ENCODE assay signal across 22 mouse cellular contexts in the genomic region with DNA sequence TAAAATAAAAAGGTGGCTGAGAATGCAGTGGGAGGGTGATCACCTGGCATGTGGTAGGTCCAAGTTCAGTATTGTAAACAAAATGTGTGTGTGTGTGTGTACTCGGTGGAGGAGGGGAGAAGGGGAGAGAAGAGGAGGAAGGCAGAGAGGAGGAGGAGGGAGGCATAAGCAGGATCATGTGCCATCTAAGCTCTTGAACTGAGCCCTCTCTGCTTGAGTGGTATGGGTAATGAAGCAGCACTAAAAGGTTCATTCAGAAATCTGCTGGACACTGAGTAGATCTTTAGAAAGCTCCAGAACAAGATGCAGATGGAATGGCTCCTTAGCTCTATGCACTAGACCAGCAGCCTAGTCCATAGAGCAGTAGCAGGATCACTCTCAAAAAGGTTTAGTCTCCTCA. TPM values are rescaled to one million over a fixed set of nuclear protein-coding genes. Genes with fewer than 3 reads are reported as not detected.
DNase-seq lines count a peak whose midpoint lies in the region; ATAC-seq and TF ChIP-seq lines count a peak whose summit lies in the region.
"Had no signal": no experiment of that assay in that cellular context is flagged by ENCODE, and none has a peak within 500 bp of the region (broad histone marks: within the 10 kb centered on the region; RNA-seq: fewer than 3 reads in every experiment).

No protein-coding gene starts in this region.

- H3K9me3 ChIP-seq in kidney, postnatal 0 days (replicated peaks; ENCODE audit: low read length) = no peaks in the 10 kb centered on the region
- H3K9me3 ChIP-seq: embryonic facial prominence, embryonic 12.5 days; embryonic facial prominence, embryonic 15.5 days; forebrain, embryonic 12.5 days; hindbrain, embryonic 12.5 days; hindbrain, embryonic 15.5 days had no signal

- no peak overlapping the region for H3K4me2 ChIP-seq in kidney, postnatal 0 days (ENCODE audit: low read length)
- H3K4me2 ChIP-seq: embryonic facial prominence, embryonic 12.5 days; embryonic facial prominence, embryonic 15.5 days; forebrain, embryonic 12.5 days; heart, embryonic 11.5 days; hindbrain, embryonic 12.5 days; hindbrain, embryonic 15.5 days had no signal

- H3K4me3 ChIP-seq in kidney, postnatal 0 days (replicated peaks; ENCODE audit: low read depth, low read length) = no peak overlapping the region
- H3K4me3 ChIP-seq: embryonic facial prominence, embryonic 12.5 days; embryonic facial prominence, embryonic 15.5 days; forebrain, embryonic 12.5 days; gastrocnemius, adult 2 months; hindbrain, embryonic 12.5 days; hindbrain, embryonic 15.5 days had no signal

- H3K27ac ChIP-seq in kidney, postnatal 0 days = 0 out of 2 replicates have a peak overlapping the region, but pooled peaks have one; percentile 8
- H3K27ac ChIP-seq: embryonic facial prominence, embryonic 12.5 days; embryonic facial prominence, embryonic 15.5 days; forebrain, embryonic 12.5 days; gastrocnemius, adult 2 months; hindbrain, embryonic 12.5 days; hindbrain, embryonic 15.5 days had no signal

- peaks cover 3% of the 10 kb centered on the region; the same call in 1 of the 2 replicates for H3K36me3 ChIP-seq in kidney, postnatal 0 days (ENCODE audit: insufficient read depth, low read length)

- TF ChIP-seq CTCF in kidney, postnatal 0 days (IDR thresholded peaks at IDR 0.05; ENCODE audit: low read depth) = no peak

- no peaks in the 10 kb centered on the region for H3K4me1 ChIP-seq in kidney, postnatal 0 days (replicated peaks; ENCODE audit: insufficient read depth, low read length)
- H3K4me1 ChIP-seq: embryonic facial prominence, embryonic 12.5 days; embryonic facial prominence, embryonic 15.5 days; forebrain, embryonic 12.5 days; hindbrain, embryonic 12.5 days; hindbrain, embryonic 15.5 days had no signal

- 37% methylated on average over 1 of the region's 1 CpGs for WGBS in kidney, postnatal 0 days

- H3K27me3 ChIP-seq in kidney, postnatal 0 days (ENCODE audit: insufficient read depth, low read length) = no peaks in the 10 kb centered on the region
- H3K27me3 ChIP-seq: embryonic facial prominence, embryonic 12.5 days; embryonic facial prominence, embryonic 15.5 days; forebrain, embryonic 12.5 days; hindbrain, embryonic 12.5 days; hindbrain, embryonic 15.5 days had no signal

- ATAC-seq in kidney, postnatal 0 days (replicated peaks; ENCODE audit: low FRiP score, low read depth) = peak; percentile 56; the same call in 1 of the 2 replicates
- ATAC-seq: CD4-positive, CD25-positive, alpha-beta regulatory T cell, adult 4 months; forebrain, embryonic 16.5 days had no signal

- H3K9ac ChIP-seq in kidney, postnatal 0 days (ENCODE audit: low read depth, low read length) = no peak overlapping the region
- H3K9ac ChIP-seq: embryonic facial prominence, embryonic 12.5 days; embryonic facial prominence, embryonic 15.5 days; forebrain, embryonic 12.5 days; hindbrain, embryonic 12.5 days; hindbrain, embryonic 15.5 days had no signal

- DNase-seq in kidney, adult 9 months = peak; percentile 59
- DNase-seq in kidney, postnatal 4 days = no peak
- no peak for DNase-seq in kidney, postnatal 0 days (ENCODE audit: low spot score)
- no peak for DNase-seq in kidney, postnatal 14 days
- peak; percentile 50 for DNase-seq in retina, embryonic 14.5 days (ENCODE audit: low spot score)
- no peak for DNase-seq in frontal cortex, adult 2 months (ENCODE audit: extremely low spot score in 1 of 2, low spot score in 1 of 2)
- DNase-seq: adrenal gland, postnatal 10 days; adrenal gland, postnatal 36 days; cerebellum, adult 18-20 months; cerebellum, adult 9-10 months; cerebellum, postnatal 25 days; gastrocnemius, adult 2 months; gastrocnemius, postnatal 14 days; heart, adult 11 months had no signal

RNA-seq across cellular contexts. Expression of gene Rps27, which starts 10.6 kb away (rescaled TPM):
- polyA plus RNA-seq in kidney, postnatal 0 days (2015; fragmentation: Nextera tagmentation; extraction: Ambion mirVana) = 1,751 and 2,362 TPM in 2 replicates
- polyA plus RNA-seq in frontal cortex, adult 2 months (2012; rRNA removed) = 971 and 1,230 TPM in 2 replicates

RNA-seq across cellular contexts. Expression of gene Rab13, which starts 10.6 kb away (rescaled TPM):
- 34.0 and 36.7 TPM in 2 replicates for polyA plus RNA-seq in kidney, postnatal 0 days (2015; fragmentation: Nextera tagmentation; extraction: Ambion mirVana)
- polyA plus RNA-seq in frontal cortex, adult 2 months (2012; rRNA removed) = 11.2 TPM in 2 replicates

RNA-seq across cellular contexts. Expression of gene Jtb, which starts 28.5 kb away (rescaled TPM):
- polyA plus RNA-seq in kidney, postnatal 0 days (2015; fragmentation: Nextera tagmentation; extraction: Ambion mirVana) = 153 and 160 TPM in 2 replicates
- polyA plus RNA-seq in frontal cortex, adult 2 months (2012; rRNA removed) = 52.7 and 57.6 TPM in 2 replicates

RNA-seq across cellular contexts. Expression of gene Creb3l4, which starts 40.4 kb away (rescaled TPM):
- 4.0 and 5.1 TPM in 2 replicates for polyA plus RNA-seq in kidney, postnatal 0 days (2015; fragmentation: Nextera tagmentation; extraction: Ambion mirVana)
- polyA plus RNA-seq in frontal cortex, adult 2 months (2012; rRNA removed) = 0.29 and 0.38 TPM in 2 replicates

RNA-seq across cellular contexts. Expression of gene Slc39a1, which starts 45.1 kb away (rescaled TPM):
- polyA plus RNA-seq in kidney, postnatal 0 days (2015; fragmentation: Nextera tagmentation; extraction: Ambion mirVana) = 130 TPM in 2 replicates
- 33.7 and 36.1 TPM in 2 replicates for polyA plus RNA-seq in frontal cortex, adult 2 months (2012; rRNA removed)

Comparison
In these comparisons a context has a peak if more than half of its experiments do, and no peak if none do; other contexts are left out.
1. DNase-seq: peak in kidney, adult 9 months (single experiment) and retina, embryonic 14.5 days (single experiment); none in kidney, postnatal 4 days (0 of 2), kidney, postnatal 0 days (single experiment), kidney, postnatal 14 days (single experiment) and frontal cortex, adult 2 months (0 of 2).